Mouse (Mus musculus) stomach, postnatal 0 days (tissue): ENCODE results near the gene Rex1bd.

Experiments
- CTCF ChIP-seq: IDR thresholded peaks from 2 replicates; pipeline ENCODE4 v1.5.1; 2016; ENCODE audit warnings: antibody characterized with exemption, low read depth, mild to moderate bottlenecking, moderate library complexity
- EP300 ChIP-seq: optimal IDR thresholded peaks from 2 replicates; pipeline ENCODE3; 2016; ENCODE audit warnings: antibody characterized with exemption

DNA sequence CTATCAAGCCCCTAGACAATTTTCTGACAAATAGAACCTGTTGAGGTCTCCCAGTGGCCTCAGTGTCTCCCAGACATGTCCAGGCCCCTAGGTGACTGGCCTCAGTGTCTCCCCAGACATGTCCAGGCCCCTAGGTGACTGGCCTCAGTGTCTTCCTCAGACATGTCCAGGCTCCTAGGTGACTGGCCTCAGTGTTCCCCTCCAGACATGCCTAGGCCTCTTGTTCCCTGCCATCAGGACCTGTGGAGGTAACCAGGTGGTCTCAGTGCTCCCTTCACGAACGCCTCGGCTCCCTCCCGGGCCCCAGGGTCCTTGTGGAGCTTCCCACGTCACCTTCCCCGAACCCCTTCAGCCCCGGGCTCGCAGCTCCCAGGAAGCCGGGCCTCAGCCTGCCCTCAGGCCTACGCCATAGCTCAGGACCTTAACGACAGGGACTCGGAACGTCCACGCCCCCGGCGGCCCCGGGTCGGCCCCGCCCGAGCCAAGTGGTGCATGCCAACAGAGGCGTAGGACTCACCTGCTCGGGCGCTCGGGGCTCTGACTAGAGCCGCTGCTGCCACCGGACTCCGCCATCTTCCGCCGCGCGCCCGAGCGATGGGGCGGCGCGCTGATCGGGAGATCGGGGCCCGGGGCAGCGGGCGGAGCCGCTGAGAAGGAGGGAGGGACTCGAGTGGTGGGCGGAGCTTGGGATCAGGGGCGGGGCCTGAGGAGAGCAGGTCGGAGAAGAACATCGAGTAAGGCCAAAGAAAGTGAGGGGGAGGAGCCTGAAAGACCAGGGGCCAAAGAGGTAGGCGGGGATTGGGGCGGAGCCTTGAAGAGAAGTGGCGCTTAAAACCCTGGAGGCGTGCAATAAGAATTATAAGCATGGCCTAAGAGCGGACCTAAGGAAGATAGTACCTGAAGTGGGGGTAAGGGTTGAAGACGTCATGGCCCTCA, 30.0 kb downstream of the Rex1bd start, which contains the start of gene Klhl26:
- TF ChIP-seq CTCF (no peak), EP300 (no peak)
